Mouse (Mus musculus): Measurements from ENCODE around the gene S1pr4. TPM values are rescaled to one million over a fixed set of nuclear protein-coding genes. Genes with fewer than 3 reads are reported as not detected.

S1pr4 gene
- polyA plus RNA-seq, 1 experiment from 2014 or later = 1.2 TPM

DNA sequence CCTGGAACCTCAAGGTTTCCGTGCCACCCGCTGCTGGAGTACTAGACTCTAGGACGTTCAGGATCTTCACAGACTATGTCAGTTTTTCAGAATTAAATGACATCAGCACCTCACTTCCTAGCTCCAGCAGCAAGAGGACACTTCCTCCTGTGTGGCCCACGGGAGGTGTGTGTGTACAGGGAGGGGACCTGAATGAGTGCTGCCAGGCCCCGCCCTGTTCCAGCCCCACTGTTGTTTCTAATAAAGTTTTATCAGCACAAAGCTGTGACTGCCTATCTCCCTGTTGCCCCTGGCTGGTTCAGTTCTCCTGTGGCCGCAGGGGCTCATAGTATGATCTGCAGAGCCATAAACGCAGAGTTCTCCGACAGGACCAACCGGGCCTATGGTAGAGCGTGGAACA, 25.5 kb downstream of the S1pr4 start:
- no peak for ATAC-seq (ENCODE audit: insufficient read depth, low FRiP score)
- Histone ChIP-seq H3K4me3 (replicated peaks; ENCODE audit: low read length) (no peak overlapping the region), H3K27me3 (ENCODE audit: control insufficient read depth, insufficient read depth, low read length) (peaks cover 38% of the 10 kb centered on the region), H3K4me2 (ENCODE audit: low read depth, low read length) (no peak overlapping the region), H3K27ac (ENCODE audit: low read length) (no peak overlapping the region), H3K36me3 (ENCODE audit: control insufficient read depth, insufficient read depth, low read length) (no peaks in the 10 kb centered on the region), H3K4me1 (ENCODE audit: control insufficient read depth, insufficient read depth, low read length) (no peaks in the 10 kb centered on the region), H3K9ac (ENCODE audit: low read length) (no peak overlapping the region), H3K9me3 (replicated peaks; ENCODE audit: control insufficient read depth, low read length) (peaks cover 4% of the 10 kb centered on the region; the same call in 1 of the 2 replicates)
- 74% methylated on average over 10 of the region's 10 CpGs for WGBS

DNA sequence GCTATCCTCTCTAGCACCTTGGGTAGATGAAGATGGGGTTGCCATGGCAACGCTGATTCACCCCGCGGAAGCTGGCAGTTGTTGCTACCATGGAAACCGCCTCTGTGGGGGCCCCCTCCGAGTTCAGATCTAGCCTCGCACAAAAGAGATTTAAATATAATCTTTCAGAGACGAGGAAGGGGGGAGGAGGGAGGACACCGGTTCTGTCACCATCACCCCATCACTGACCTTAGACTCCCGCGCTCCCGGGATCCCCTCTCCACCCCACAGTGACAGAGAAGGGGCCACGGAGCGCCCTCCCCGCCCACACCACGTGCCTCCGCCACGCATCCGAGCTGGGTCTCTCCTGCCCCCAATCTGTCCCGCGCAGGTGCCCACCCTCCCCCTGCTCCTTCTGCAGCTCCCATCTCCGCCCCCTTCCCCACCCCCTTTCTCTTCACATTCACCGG, 26.9 kb downstream of the S1pr4 start:
- Histone ChIP-seq H3K9ac (ENCODE audit: low read length) (no peak overlapping the region), H3K4me2 (ENCODE audit: low read depth, low read length) (no peak overlapping the region), H3K27ac (ENCODE audit: low read length) (no peak overlapping the region), H3K4me1 (ENCODE audit: control insufficient read depth, insufficient read depth, low read length) (no peaks in the 10 kb centered on the region), H3K36me3 (ENCODE audit: control insufficient read depth, insufficient read depth, low read length) (no peaks in the 10 kb centered on the region), H3K9me3 (replicated peaks; ENCODE audit: control insufficient read depth, low read length) (peaks cover 4% of the 10 kb centered on the region; the same call in 1 of the 2 replicates), H3K27me3 (ENCODE audit: control insufficient read depth, insufficient read depth, low read length) (peaks cover 38% of the 10 kb centered on the region), H3K4me3 (replicated peaks; ENCODE audit: low read length) (no peak overlapping the region)
- WGBS = under 1% methylated on average over 21 of the region's 22 CpGs
- ATAC-seq (ENCODE audit: insufficient read depth, low FRiP score) = no peak

GRCm38 (mm10) chr10:81472403-81473002, 27.4 kb downstream of the S1pr4 start:
- no peak overlapping the region for H3K4me2 ChIP-seq (ENCODE audit: low read depth, low read length)
- H3K27ac ChIP-seq (ENCODE audit: low read length) = no peak overlapping the region
- ATAC-seq (ENCODE audit: insufficient read depth, low FRiP score) = no peak
- no peaks in the 10 kb centered on the region for H3K4me1 ChIP-seq (ENCODE audit: control insufficient read depth, insufficient read depth, low read length)
- H3K9ac ChIP-seq (ENCODE audit: low read length) = no peak overlapping the region
- H3K27me3 ChIP-seq (ENCODE audit: control insufficient read depth, insufficient read depth, low read length) = peaks cover 38% of the 10 kb centered on the region
- 9% methylated on average over 18 of the region's 18 CpGs for WGBS
- H3K4me3 ChIP-seq (replicated peaks; ENCODE audit: low read length) = no peak overlapping the region
- H3K9me3 ChIP-seq (replicated peaks; ENCODE audit: control insufficient read depth, low read length) = peaks cover 4% of the 10 kb centered on the region; the same call in 1 of the 2 replicates
- no peaks in the 10 kb centered on the region for H3K36me3 ChIP-seq (ENCODE audit: control insufficient read depth, insufficient read depth, low read length)

DNA sequence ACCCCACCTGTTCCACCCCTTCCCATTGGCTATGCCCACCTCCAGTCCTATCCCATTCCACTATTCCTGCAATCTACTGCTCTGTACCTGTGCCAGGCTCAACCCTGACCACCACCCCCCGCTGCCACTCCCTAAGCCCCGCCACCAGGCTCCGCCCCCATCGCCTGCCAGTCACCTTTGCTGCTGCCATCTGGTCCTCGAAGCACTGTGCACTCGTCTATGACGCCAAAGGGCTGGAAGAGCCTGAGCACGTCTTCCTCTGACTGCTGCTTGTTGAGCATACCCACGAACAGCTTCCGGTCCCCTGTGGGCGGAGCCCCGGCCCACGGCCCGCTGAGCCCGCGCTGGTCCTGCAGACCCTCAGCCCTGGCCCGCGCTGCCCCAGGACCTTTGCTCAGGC, 29.5 kb downstream of the S1pr4 start:
- H3K9ac ChIP-seq (ENCODE audit: low read length) = no peak overlapping the region
- H3K4me1 ChIP-seq (ENCODE audit: control insufficient read depth, insufficient read depth, low read length) = no peaks in the 10 kb centered on the region
- no peak overlapping the region for H3K4me2 ChIP-seq (ENCODE audit: low read depth, low read length)
- no peak for ATAC-seq (ENCODE audit: insufficient read depth, low FRiP score)
- peaks cover 4% of the 10 kb centered on the region; the same call in 1 of the 2 replicates for H3K9me3 ChIP-seq (replicated peaks; ENCODE audit: control insufficient read depth, low read length)
- H3K36me3 ChIP-seq (ENCODE audit: control insufficient read depth, insufficient read depth, low read length) = no peaks in the 10 kb centered on the region
- 45% methylated on average over 18 of the region's 18 CpGs for WGBS
- no peak overlapping the region for H3K27ac ChIP-seq (ENCODE audit: low read length)
- H3K4me3 ChIP-seq (replicated peaks; ENCODE audit: low read length) = no peak overlapping the region
- peaks cover 36% of the 10 kb centered on the region for H3K27me3 ChIP-seq (ENCODE audit: control insufficient read depth, insufficient read depth, low read length)

- no peak for ATAC-seq (ENCODE audit: insufficient read depth, low FRiP score)
- no peak overlapping the region for H3K27ac ChIP-seq (ENCODE audit: low read length)
- no peak overlapping the region for H3K4me3 ChIP-seq (replicated peaks; ENCODE audit: low read length)
- WGBS = 82% methylated on average over 5 of the region's 5 CpGs
- H3K27me3 ChIP-seq (ENCODE audit: control insufficient read depth, insufficient read depth, low read length) = peaks cover 32% of the 10 kb centered on the region
- no peak overlapping the region for H3K4me2 ChIP-seq (ENCODE audit: low read depth, low read length)
- no peaks in the 10 kb centered on the region for H3K36me3 ChIP-seq (ENCODE audit: control insufficient read depth, insufficient read depth, low read length)
- H3K4me1 ChIP-seq (ENCODE audit: control insufficient read depth, insufficient read depth, low read length) = 0 out of 2 replicates have a peak, but pooled peaks cover under 1% of the 10 kb centered on the region
- no peaks in the 10 kb centered on the region for H3K9me3 ChIP-seq (replicated peaks; ENCODE audit: control insufficient read depth, low read length)
- H3K9ac ChIP-seq (ENCODE audit: low read length) = no peak overlapping the region
Observed at GRCm38 (mm10) chr10:81469253-81469652, 30.7 kb downstream of the S1pr4 start.

DNA sequence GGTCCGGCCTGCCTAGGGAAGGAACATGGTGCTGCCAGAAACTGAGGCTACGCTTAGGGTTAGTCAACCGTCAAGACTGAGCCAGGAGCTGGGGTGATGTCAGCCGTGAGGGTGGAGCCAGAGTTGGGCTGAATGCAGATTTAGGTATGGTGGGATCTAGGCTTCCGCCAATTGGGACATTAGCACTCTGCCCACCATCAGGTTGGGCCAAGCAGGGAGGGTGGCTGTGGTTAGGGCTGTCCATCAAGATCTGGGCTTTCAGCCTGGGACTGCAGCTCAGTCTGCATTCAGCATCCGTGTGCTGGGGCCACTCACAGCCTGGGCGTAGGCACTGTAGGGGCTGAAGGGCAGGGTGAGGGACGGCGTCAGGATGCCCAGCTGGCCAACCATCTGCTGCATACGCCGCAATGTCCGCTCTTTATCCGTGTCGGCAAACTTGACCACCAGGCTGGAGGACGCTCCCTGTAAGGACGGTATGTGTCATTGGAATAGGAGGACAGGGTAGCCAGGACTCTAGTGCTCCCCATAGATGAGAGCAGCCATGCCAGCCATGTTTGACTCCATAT, 32.2 kb downstream of the S1pr4 start:
- H3K4me2 ChIP-seq (ENCODE audit: low read depth, low read length) = no peak overlapping the region
- no peaks in the 10 kb centered on the region for H3K36me3 ChIP-seq (ENCODE audit: control insufficient read depth, insufficient read depth, low read length)
- peaks cover 33% of the 10 kb centered on the region for H3K27me3 ChIP-seq (ENCODE audit: control insufficient read depth, insufficient read depth, low read length)
- H3K9me3 ChIP-seq (replicated peaks; ENCODE audit: control insufficient read depth, low read length) = no peaks in the 10 kb centered on the region
- no peak overlapping the region for H3K4me3 ChIP-seq (replicated peaks; ENCODE audit: low read length)
- no peak for ATAC-seq (ENCODE audit: insufficient read depth, low FRiP score)
- H3K9ac ChIP-seq (ENCODE audit: low read length) = no peak overlapping the region
- 0 out of 2 replicates have a peak, but pooled peaks cover 2% of the 10 kb centered on the region for H3K4me1 ChIP-seq (ENCODE audit: control insufficient read depth, insufficient read depth, low read length)
- WGBS = 83% methylated on average over 16 of the region's 16 CpGs
- no peak overlapping the region for H3K27ac ChIP-seq (ENCODE audit: low read length)

GRCm38 (mm10) chr10:81466881-81467280, 33.1 kb downstream of the S1pr4 start:
- no peaks in the 10 kb centered on the region for H3K36me3 ChIP-seq (ENCODE audit: control insufficient read depth, insufficient read depth, low read length)
- WGBS = 56% methylated on average over 14 of the region's 14 CpGs
- ATAC-seq (ENCODE audit: insufficient read depth, low FRiP score) = no peak
- H3K9me3 ChIP-seq (replicated peaks; ENCODE audit: control insufficient read depth, low read length) = no peaks in the 10 kb centered on the region
- H3K4me2 ChIP-seq (ENCODE audit: low read depth, low read length) = no peak overlapping the region
- H3K27ac ChIP-seq (ENCODE audit: low read length) = no peak overlapping the region
- no peak overlapping the region for H3K4me3 ChIP-seq (replicated peaks; ENCODE audit: low read length)
- peaks cover 34% of the 10 kb centered on the region for H3K27me3 ChIP-seq (ENCODE audit: control insufficient read depth, insufficient read depth, low read length)
- H3K9ac ChIP-seq (ENCODE audit: low read length) = no peak overlapping the region
- 0 out of 2 replicates have a peak, but pooled peaks cover 4% of the 10 kb centered on the region for H3K4me1 ChIP-seq (ENCODE audit: control insufficient read depth, insufficient read depth, low read length)

DNA sequence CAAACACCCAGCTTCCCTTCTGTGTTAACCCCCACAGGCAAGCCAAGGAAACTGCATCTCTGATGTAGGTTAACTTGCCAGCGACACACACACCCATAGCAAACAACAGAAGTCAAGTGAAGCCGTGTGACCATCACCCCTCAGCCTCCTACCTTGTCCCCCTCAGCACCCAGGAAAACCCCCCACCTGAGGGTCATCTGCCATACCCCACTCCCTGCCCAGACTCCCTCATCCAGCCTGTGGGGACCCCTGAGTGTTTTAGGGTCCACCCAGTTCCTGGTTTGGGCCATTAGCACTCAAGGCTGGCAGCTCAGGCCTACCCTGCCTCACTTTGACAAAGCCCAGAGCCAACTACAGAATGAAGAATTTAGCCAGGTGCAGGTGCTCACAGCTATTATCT, 33.9 kb downstream of the S1pr4 start:
- Histone ChIP-seq H3K27ac (ENCODE audit: low read length) (no peak overlapping the region), H3K4me3 (replicated peaks; ENCODE audit: low read length) (no peak overlapping the region), H3K4me2 (ENCODE audit: low read depth, low read length) (no peak overlapping the region), H3K9me3 (replicated peaks; ENCODE audit: control insufficient read depth, low read length) (no peaks in the 10 kb centered on the region), H3K27me3 (ENCODE audit: control insufficient read depth, insufficient read depth, low read length) (peaks cover 38% of the 10 kb centered on the region), H3K4me1 (ENCODE audit: control insufficient read depth, insufficient read depth, low read length) (0 out of 2 replicates have a peak, but pooled peaks cover 7% of the 10 kb centered on the region), H3K9ac (ENCODE audit: low read length) (no peak overlapping the region), H3K36me3 (ENCODE audit: control insufficient read depth, insufficient read depth, low read length) (no peaks in the 10 kb centered on the region)
- 56% methylated on average over 2 of the region's 2 CpGs for WGBS
- no peak for ATAC-seq (ENCODE audit: insufficient read depth, low FRiP score)

- H3K9me3 ChIP-seq (replicated peaks; ENCODE audit: control insufficient read depth, low read length) = no peaks in the 10 kb centered on the region
- peak overlapping the region; percentile 44 for H3K4me2 ChIP-seq (ENCODE audit: low read depth, low read length)
- ATAC-seq (ENCODE audit: insufficient read depth, low FRiP score) = peak; percentile 68; the same call in 1 of the 2 replicates
- H3K4me1 ChIP-seq (ENCODE audit: control insufficient read depth, insufficient read depth, low read length) = 0 out of 2 replicates have a peak, but pooled peaks cover 7% of the 10 kb centered on the region
- H3K27ac ChIP-seq (ENCODE audit: low read length) = peak overlapping the region; percentile 25; the same call in 1 of the 2 replicates
- H3K36me3 ChIP-seq (ENCODE audit: control insufficient read depth, insufficient read depth, low read length) = no peaks in the 10 kb centered on the region
- H3K27me3 ChIP-seq (ENCODE audit: control insufficient read depth, insufficient read depth, low read length) = peaks cover 45% of the 10 kb centered on the region
- no peak overlapping the region for H3K9ac ChIP-seq (ENCODE audit: low read length)
- 9% methylated on average over 5 of the region's 5 CpGs for WGBS
- no peak overlapping the region; the same call in 1 of the 2 replicates for H3K4me3 ChIP-seq (replicated peaks; ENCODE audit: low read length)
Observed at GRCm38 (mm10) chr10:81465265-81465645, 34.7 kb downstream of the S1pr4 start.
